ENCODE assay signal across 3 mouse cellular contexts in the genomic region with DNA sequence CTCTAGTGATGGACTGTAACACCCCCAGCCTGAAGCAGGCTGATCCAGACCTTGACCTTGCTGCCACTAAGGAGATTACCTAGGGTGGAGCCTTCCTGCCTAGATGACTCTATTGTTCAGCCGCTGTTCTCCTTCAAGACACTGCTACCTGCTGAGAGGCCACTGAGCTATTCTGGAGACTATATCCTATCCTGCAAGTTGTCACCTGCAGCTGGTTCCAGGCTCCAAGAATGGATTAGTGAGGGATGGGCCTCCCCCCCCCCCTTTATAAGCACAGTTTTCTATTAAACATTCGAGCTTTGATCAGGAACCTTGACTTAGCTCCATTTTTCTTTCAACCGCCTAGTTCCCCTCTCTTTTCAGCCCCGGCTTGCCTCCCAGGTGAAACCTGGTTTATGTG.
DNase-seq lines count a peak whose midpoint lies in the region.

No protein-coding gene starts in this region.

- DNase-seq in ES-CJ7 (ENCODE audit: low read depth, low spot score) (peak; percentile 55), R1 (ENCODE audit: low read depth, low spot score) (peak; percentile 85), ZHBTc4 (ENCODE audit: low read depth, low spot score) (peak; percentile 64)
